Mouse (Mus musculus) brown adipose tissue, adult 24 weeks (tissue): ENCODE data around the gene Proser3. TPM values are rescaled to one million over a fixed set of nuclear protein-coding genes. Genes with fewer than 3 reads are reported as not detected.

Source experiments
- H3K27ac ChIP-seq: fragments of 200-500 bp; replicated peaks from 2 replicates; pipeline ENCODE4 v1.5.1; 2012; ENCODE audit warnings: low read depth, mild to moderate bottlenecking, low read length
- H3K4me1 ChIP-seq: fragments of 200-500 bp; 2 replicates; pipeline ENCODE4 v1.6.1; 2012; ENCODE audit warnings: low read length, mixed read lengths; ENCODE audit not compliant: control insufficient read depth, insufficient read depth, insufficient read length
- H3K4me3 ChIP-seq: fragments of 200-500 bp; 2 replicates; pipeline ENCODE4 v1.5.1; 2012; ENCODE audit warnings: low read depth, mild to moderate bottlenecking, low read length, moderate library complexity; ENCODE audit not compliant: insufficient read depth
- polyA plus RNA-seq: library from polyadenylated mRNA; stranded (reverse); fragments of >200 nt; gene quantifications from 2 replicates; pipeline ENCODE4 v1.2.4, GENCODE M21; 2012; ENCODE audit not compliant: missing spikeins, insufficient read depth, insufficient read length

Proser3 gene
- polyA plus RNA-seq = 0.95 and 4.2 TPM in 2 replicates

GRCm38 (mm10) chr7:30552102-30553020, at the start of gene Proser3, which contains the start of gene Hspb6:
Proser3 (minus strand) TSS chr7:30552299.
Hspb6 (plus strand) TSS chr7:30552178.
- peak within 1 kb of the TSS; percentile 72 for H3K4me3 ChIP-seq
- H3K4me1 ChIP-seq = peaks cover 3% of the 10 kb centered on the region
- H3K27ac ChIP-seq = peak within 1 kb of the TSS; percentile 87

GRCm38 (mm10) chr7:30600651-30601050, 48.6 kb upstream of the Proser3 start:
- Histone ChIP-seq H3K4me1 (no peaks in the 10 kb centered on the region), H3K27ac (no peak overlapping the region), H3K4me3 (no peak overlapping the region)

GRCm38 (mm10) chr7:30599933-30600353, 47.8 kb upstream of the Proser3 start:
- no peak overlapping the region for H3K27ac ChIP-seq
- H3K4me3 ChIP-seq = no peak overlapping the region

GRCm38 (mm10) chr7:30598786-30599185, 46.7 kb upstream of the Proser3 start, which contains the start of gene Zbtb32:
Zbtb32 (minus strand) TSS chr7:30598909.
- H3K27ac ChIP-seq = no peak within 1 kb of the TSS
- no peaks in the 10 kb centered on the region for H3K4me1 ChIP-seq
- no peak within 1 kb of the TSS for H3K4me3 ChIP-seq

More at GRCm38 (mm10) chr7:30599933-30600353, 47.8 kb upstream of the Proser3 start:
- no peaks in the 10 kb centered on the region for H3K4me1 ChIP-seq

- no peak overlapping the region for H3K4me3 ChIP-seq
- no peak overlapping the region for H3K27ac ChIP-seq
- no peaks in the 10 kb centered on the region for H3K4me1 ChIP-seq
Observed at GRCm38 (mm10) chr7:30596811-30597210, 44.7 kb upstream of the Proser3 start.

GRCm38 (mm10) chr7:30596093-30596492, 44.0 kb upstream of the Proser3 start:
- H3K27ac ChIP-seq = no peak overlapping the region

GRCm38 (mm10) chr7:30594510-30595024, 42.5 kb upstream of the Proser3 start:
- H3K4me1 ChIP-seq = no peaks in the 10 kb centered on the region; the same call in 1 of the 2 replicates
- no peak overlapping the region for H3K27ac ChIP-seq
- no peak overlapping the region for H3K4me3 ChIP-seq

More at GRCm38 (mm10) chr7:30596093-30596492, 44.0 kb upstream of the Proser3 start:
- Histone ChIP-seq H3K4me1 (no peaks in the 10 kb centered on the region), H3K4me3 (no peak overlapping the region)

GRCm38 (mm10) chr7:30593579-30594509, 41.7 kb upstream of the Proser3 start:
- Histone ChIP-seq H3K4me1 (no peaks in the 10 kb centered on the region; the same call in 1 of the 2 replicates), H3K27ac (no peak overlapping the region), H3K4me3 (no peak overlapping the region)

- no peaks in the 10 kb centered on the region; the same call in 1 of the 2 replicates for H3K4me1 ChIP-seq
- H3K27ac ChIP-seq = no peak overlapping the region
- no peak overlapping the region for H3K4me3 ChIP-seq
Observed at GRCm38 (mm10) chr7:30592772-30593423, 40.8 kb upstream of the Proser3 start.

GRCm38 (mm10) chr7:30591605-30591951, 39.5 kb upstream of the Proser3 start:
- Histone ChIP-seq H3K27ac (no peak overlapping the region), H3K4me1 (peaks cover 2% of the 10 kb centered on the region), H3K4me3 (no peak overlapping the region)

- Histone ChIP-seq H3K27ac (no peak overlapping the region), H3K4me3 (no peak overlapping the region), H3K4me1 (peaks cover 2% of the 10 kb centered on the region)
Observed at GRCm38 (mm10) chr7:30590927-30591604, 39.0 kb upstream of the Proser3 start.

GRCm38 (mm10) chr7:30589435-30590301, 37.6 kb upstream of the Proser3 start:
- Histone ChIP-seq H3K27ac (peak overlapping the region; percentile 69), H3K4me1 (peaks cover 2% of the 10 kb centered on the region), H3K4me3 (peak overlapping the region; percentile 73)
